Mouse (Mus musculus) olfactory bulb, adult 2 months (tissue): ENCODE measurements around the gene Rbm6.

Experiments
- CTCF ChIP-seq: fragments of 200-500 bp; IDR thresholded peaks from 2 replicates; pipeline ENCODE4 v1.5.1; 2012; ENCODE audit warnings: low read depth, mild to moderate bottlenecking, low read length, moderate library complexity; ENCODE audit not compliant: insufficient read depth
- POLR2A ChIP-seq: fragments of 200-500 bp; IDR thresholded peaks from 2 replicates; pipeline ENCODE4 v1.6.1; 2012; ENCODE audit warnings: mild to moderate bottlenecking, low read depth, low read length, moderate library complexity; ENCODE audit not compliant: insufficient read depth

DNA sequence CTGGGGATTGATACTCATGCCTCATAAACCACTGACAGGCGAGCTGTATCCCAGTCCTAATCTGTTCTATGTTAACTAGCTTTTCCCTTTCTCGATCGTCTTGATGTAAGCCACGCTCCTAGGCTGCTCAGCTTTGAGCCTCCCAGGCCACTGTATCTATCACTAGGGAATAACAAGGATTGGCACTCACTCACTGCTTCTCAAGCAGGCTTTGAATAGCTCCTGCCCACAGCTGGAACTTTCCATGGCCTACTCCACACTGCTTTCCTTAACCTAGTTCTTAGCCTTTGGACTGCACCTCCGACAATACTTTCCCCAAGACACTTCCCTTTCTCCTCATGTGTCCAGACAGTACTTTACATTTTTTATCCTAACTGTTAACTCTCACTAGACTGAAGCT is 104.2 kb downstream of the Rbm6 start:
- TF ChIP-seq CTCF, result no peak
- TF ChIP-seq POLR2A, result no peak
